ENCODE assay signal across 20 mouse cellular contexts in the genomic region with DNA sequence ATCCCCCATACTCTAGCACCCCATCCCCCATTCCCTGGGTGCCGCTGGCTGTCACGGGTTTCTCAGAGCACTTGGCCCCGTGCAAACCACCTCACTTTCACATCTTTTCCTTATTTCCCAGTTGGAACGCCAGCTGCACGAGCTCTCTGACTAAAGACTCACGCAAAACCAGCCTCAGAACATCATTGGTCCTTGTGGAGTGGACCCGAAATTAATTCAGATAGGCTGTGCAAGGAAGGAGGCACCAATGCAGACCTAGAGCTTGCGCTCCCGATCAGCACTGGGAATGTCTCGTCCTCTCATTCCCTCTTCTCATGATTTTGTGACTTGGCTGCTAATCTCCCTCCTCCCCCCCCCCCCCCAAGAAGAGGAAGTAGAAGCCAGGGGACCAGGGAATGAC.
"Had no signal": no experiment of that assay in that cellular context is flagged by ENCODE, and none has a peak within 500 bp of the region (broad histone marks: within the 10 kb centered on the region; RNA-seq: fewer than 3 reads in every experiment).

No protein-coding gene starts in this region.

- H3K27me3 ChIP-seq: liver, embryonic 15.5 days; lung, embryonic 15.5 days; midbrain, embryonic 13.5 days; midbrain, embryonic 15.5 days; neural tube, embryonic 12.5 days had no signal

- H3K9me3 ChIP-seq: liver, embryonic 15.5 days; lung, embryonic 15.5 days; midbrain, embryonic 15.5 days had no signal

- H3K4me2 ChIP-seq: liver, embryonic 15.5 days; lung, embryonic 15.5 days; midbrain, embryonic 13.5 days; midbrain, embryonic 15.5 days; neural tube, embryonic 12.5 days had no signal

- H3K27ac ChIP-seq: liver, embryonic 15.5 days; lung, embryonic 15.5 days; macrophage; midbrain, embryonic 13.5 days; midbrain, embryonic 15.5 days; neural tube, embryonic 12.5 days had no signal

- H3K4me1 ChIP-seq: liver, embryonic 15.5 days; lung, embryonic 15.5 days; midbrain, embryonic 13.5 days; midbrain, embryonic 15.5 days; neural tube, embryonic 12.5 days had no signal

- DNase-seq: liver, postnatal 0 days; lung, adult 2 months; lung, postnatal 14 days; lung, postnatal 36 days; retina, postnatal 1 day; right cerebral cortex, adult 18-20 months; right cerebral cortex, postnatal 25 days; right cerebral cortex, postnatal 4 days; spleen, adult 18-20 months; thymus, adult 18-20 months; thymus, postnatal 14 days; thymus, postnatal 36 days had no signal

- H3K36me3 ChIP-seq: liver, embryonic 15.5 days; lung, embryonic 15.5 days; midbrain, embryonic 13.5 days; midbrain, embryonic 15.5 days; neural tube, embryonic 12.5 days had no signal

- ATAC-seq: liver, postnatal 0 days; lung, postnatal 0 days; midbrain, embryonic 13.5 days; midbrain, embryonic 15.5 days had no signal

- H3K4me3 ChIP-seq: liver, embryonic 15.5 days; lung, embryonic 15.5 days; megakaryocyte, embryonic 14.5 days; midbrain, embryonic 13.5 days; midbrain, embryonic 15.5 days; neural tube, embryonic 12.5 days had no signal

- H3K9ac ChIP-seq: liver, embryonic 15.5 days; liver, postnatal 0 days; lung, embryonic 15.5 days; midbrain, embryonic 13.5 days; midbrain, embryonic 15.5 days; neural tube, embryonic 12.5 days had no signal
